Mouse (Mus musculus) spleen, adult 2 months (tissue): ENCODE measurements around the gene Stard7. TPM values are rescaled to one million over a fixed set of nuclear protein-coding genes. Genes with fewer than 3 reads are reported as not detected.

ENCODE experiments used
- DNase-seq, 2 experiments: peaks; one replicate each; pipeline versions ENCODE4 v3.0.0 to v3.0.0-alpha.2; 2012 to 2021; ENCODE audit warnings: low spot score in 2 of 2, low read depth in 1 of 2
- H3K27ac ChIP-seq: fragments of 200-500 bp; 2 replicates; pipeline ENCODE4 v1.5.1; 2012; ENCODE audit warnings: low read length, inconsistent platforms; ENCODE audit not compliant: insufficient read depth
- H3K27me3 ChIP-seq: fragments of 200-500 bp; 2 replicates; pipeline ENCODE4 v1.6.1; 2012; ENCODE audit warnings: mild to moderate bottlenecking, moderate library complexity, low read length, inconsistent platforms; ENCODE audit not compliant: control insufficient read depth, insufficient read depth
- H3K36me3 ChIP-seq: fragments of 200-500 bp; 2 replicates; pipeline ENCODE4 v1.6.1; 2012; ENCODE audit warnings: mild to moderate bottlenecking, low read length, inconsistent platforms; ENCODE audit not compliant: control insufficient read depth, insufficient read depth
- H3K4me1 ChIP-seq: fragments of 200-500 bp; 2 replicates; pipeline ENCODE4 v1.6.1; 2011; ENCODE audit warnings: inconsistent platforms; ENCODE audit not compliant: control insufficient read depth, insufficient read depth, insufficient read length
- H3K4me3 ChIP-seq: fragments of 200-500 bp; 2 replicates; pipeline ENCODE4 v1.5.1; 2011; ENCODE audit warnings: mild to moderate bottlenecking, inconsistent platforms; ENCODE audit not compliant: insufficient read depth, insufficient read length; ENCODE audit errors: extremely low read depth
- CTCF ChIP-seq: fragments of 200-500 bp; IDR thresholded peaks from 2 replicates; pipeline ENCODE4 v1.5.1; 2011; ENCODE audit warnings: mild to moderate bottlenecking, inconsistent platforms; ENCODE audit not compliant: insufficient read depth, insufficient read length, insufficient replicate concordance; ENCODE audit errors: extremely low read depth
- POLR2A ChIP-seq: fragments of 200-500 bp; IDR thresholded peaks from 2 replicates; pipeline ENCODE4 v1.6.1; 2011; ENCODE audit warnings: low read depth, low read length, inconsistent platforms
- WGBS: fragments of 180-500 bp; shearing (Covaris S2); methylation state at CpG from one replicate; pipeline ENCODE4 v1.1.7; 2018; 5-methylcytosine and 5-hydroxymethylcytosine counted together
- polyA plus RNA-seq: library from polyadenylated mRNA; depleted of rRNA; stranded (reverse); fragments of >200 nt; gene quantifications from 2 replicates; pipeline ENCODE4 v1.2.3, GENCODE M21; 2012; rRNA removed

Gene Stard7
- polyA plus RNA-seq, 1 experiment, result 22.2 TPM

- Histone ChIP-seq H3K4me1 (peaks cover 21% of the 10 kb centered on the region), H3K27me3 (no peaks in the 10 kb centered on the region), H3K36me3 (peaks cover 21% of the 10 kb centered on the region), H3K4me3 (peak overlapping the region; percentile 93), H3K27ac (peak overlapping the region; percentile 94)
- TF ChIP-seq CTCF (no peak), POLR2A (peak; percentile 13; the same call in 1 of the 2 replicates)
- DNase-seq, result peak; percentile 77 to 82
- WGBS, result 9% methylated on average over 7 of the region's 7 CpGs
Observed at GRCm38 (mm10) chr2:127338012-127338411, 68.0 kb downstream of the Stard7 start.

- H3K4me3 ChIP-seq, result peak within 1 kb of the TSS; percentile 93
Observed at GRCm38 (mm10) chr2:127338416-127338815, 68.4 kb downstream of the Stard7 start, which contains the start of gene Astl. Astl (plus strand) TSS chr2:127338639.

GRCm38 (mm10) chr2:127338833-127339232, 68.8 kb downstream of the Stard7 start:
- 20% methylated on average over 4 of the region's 4 CpGs for WGBS
- Histone ChIP-seq H3K4me3 (peak overlapping the region; percentile 93; the same call in 1 of the 2 replicates), H3K36me3 (peaks cover 21% of the 10 kb centered on the region), H3K27me3 (no peaks in the 10 kb centered on the region), H3K27ac (peak overlapping the region; percentile 94), H3K4me1 (peaks cover 16% of the 10 kb centered on the region)
- peak in 1 of 2 experiments; percentile 68 for DNase-seq
- TF ChIP-seq CTCF (no peak), POLR2A (no peak; the same call in 1 of the 2 replicates)

More at GRCm38 (mm10) chr2:127338416-127338815, 68.4 kb downstream of the Stard7 start, which contains the start of gene Astl:
- peak in 1 of 2 experiments; percentile 11 for DNase-seq
- Histone ChIP-seq H3K27ac (peak within 1 kb of the TSS; percentile 94), H3K36me3 (peaks cover 21% of the 10 kb centered on the region), H3K27me3 (no peaks in the 10 kb centered on the region), H3K4me1 (peaks cover 17% of the 10 kb centered on the region)
- TF ChIP-seq POLR2A, result no peak
- no peak for TF ChIP-seq CTCF
- WGBS, result 15% methylated on average over 4 of the region's 4 CpGs

GRCm38 (mm10) chr2:127339262-127339661, 69.2 kb downstream of the Stard7 start:
- TF ChIP-seq CTCF, result no peak
- TF ChIP-seq POLR2A, result no peak; the same call in 1 of the 2 replicates
- Histone ChIP-seq H3K4me1 (peaks cover 16% of the 10 kb centered on the region), H3K36me3 (peaks cover 21% of the 10 kb centered on the region), H3K27me3 (no peaks in the 10 kb centered on the region), H3K4me3 (no peak overlapping the region), H3K27ac (peak overlapping the region; percentile 33)
- DNase-seq, result no peak
- 65% methylated on average over 6 of the region's 6 CpGs for WGBS

- peak in 1 of 2 experiments; percentile 76 for DNase-seq
Observed at GRCm38 (mm10) chr2:127341159-127341558, 71.1 kb downstream of the Stard7 start.

GRCm38 (mm10) chr2:127346334-127346733, 76.3 kb downstream of the Stard7 start:
- DNase-seq, result peak in 1 of 2 experiments; percentile 45
- H3K4me3 ChIP-seq, result no peak overlapping the region
- H3K36me3 ChIP-seq, result no peaks in the 10 kb centered on the region
- WGBS, result 50% methylated on average over 1 of the region's 1 CpGs
- no peak for TF ChIP-seq POLR2A
- peak; percentile 25; the same call in 1 of the 2 replicates for TF ChIP-seq CTCF
- H3K4me1 ChIP-seq, result no peaks in the 10 kb centered on the region
- no peak overlapping the region for H3K27ac ChIP-seq
- no peaks in the 10 kb centered on the region for H3K27me3 ChIP-seq

More at GRCm38 (mm10) chr2:127341159-127341558, 71.1 kb downstream of the Stard7 start:
- H3K27me3 ChIP-seq, result no peaks in the 10 kb centered on the region
- peaks cover 14% of the 10 kb centered on the region for H3K4me1 ChIP-seq
- no peak overlapping the region for H3K4me3 ChIP-seq
- no peak overlapping the region for H3K27ac ChIP-seq
- no peak for TF ChIP-seq POLR2A
- peak; percentile 91; the same call in 1 of the 2 replicates for TF ChIP-seq CTCF
- peaks cover 21% of the 10 kb centered on the region for H3K36me3 ChIP-seq
- 12% methylated on average over 3 of the region's 3 CpGs for WGBS

GRCm38 (mm10) chr2:127347147-127347985, 77.3 kb downstream of the Stard7 start:
- H3K27me3 ChIP-seq, result no peaks in the 10 kb centered on the region
- H3K36me3 ChIP-seq, result no peaks in the 10 kb centered on the region
- no peak overlapping the region for H3K27ac ChIP-seq
- TF ChIP-seq CTCF, result no peak
- TF ChIP-seq POLR2A, result no peak
- WGBS, result 87% methylated on average over 13 of the region's 13 CpGs
- H3K4me3 ChIP-seq, result no peak overlapping the region
- DNase-seq, result no peak
- no peaks in the 10 kb centered on the region for H3K4me1 ChIP-seq

Other genes starting within 250 kb of the Stard7 start
- gene Blvra, start 199.6 kb upstream of the Stard7 start, polyA plus RNA-seq, result 7.3 and 11.3 TPM in 2 replicates
- 2.5 and 2.8 TPM in 2 replicates for gene Ncaph, start 136.3 kb upstream of the Stard7 start, polyA plus RNA-seq
- gene Itpripl1, start 126.8 kb upstream of the Stard7 start, polyA plus RNA-seq, result 12.3 and 13.6 TPM in 2 replicates
- 0.60 and 0.76 TPM in 2 replicates for gene 1810024B03Rik, start 61.9 kb upstream of the Stard7 start, polyA plus RNA-seq
- 39.6 and 42.0 TPM in 2 replicates for gene Snrnp200, start 61.8 kb upstream of the Stard7 start, polyA plus RNA-seq
- 43.6 and 43.8 TPM in 2 replicates for gene Ciao1, start 22.4 kb upstream of the Stard7 start, polyA plus RNA-seq
- gene Tmem127, start 22.3 kb upstream of the Stard7 start, polyA plus RNA-seq, result 59.9 and 88.7 TPM in 2 replicates
- gene Dusp2, start 65.9 kb downstream of the Stard7 start, polyA plus RNA-seq, result 116 and 178 TPM in 2 replicates
- 0.08 TPM in 2 replicates for gene Astl, start 68.4 kb downstream of the Stard7 start, polyA plus RNA-seq
- gene Adra2b, start 93.0 kb downstream of the Stard7 start, polyA plus RNA-seq, result 1.2 and 1.3 TPM in 2 replicates
- 0.32 and 0.34 TPM in 2 replicates for gene Gpat2, start 155.0 kb downstream of the Stard7 start, polyA plus RNA-seq
- gene Fahd2a, start 174.3 kb downstream of the Stard7 start, polyA plus RNA-seq, result 7.8 and 8.3 TPM in 2 replicates